Mouse (Mus musculus) layer of hippocampus, adult 2 months (tissue): Measurements from ENCODE around the gene Gm8068. TPM values are rescaled to one million over a fixed set of nuclear protein-coding genes. Genes with fewer than 3 reads are reported as not detected.
"Not testable (repeated sequence)": the region's sequence is repeated elsewhere in the genome, so short reads cannot be mapped to it uniquely, and the experiment has no call there.

Experiments
- DNase-seq, 2 experiments: peaks; one replicate each; pipeline ENCODE4 v3.0.0; 2022; ENCODE audit warnings: low spot score in 2 of 2
- H3K27ac ChIP-seq: fragments of 200-600 bp; 2 replicates; pipeline ENCODE4 v1.8.1; 2022
- H3K4me3 ChIP-seq: fragments of 200-600 bp; 2 replicates; pipeline ENCODE4 v1.8.1; 2022; ENCODE audit warnings: mild to moderate bottlenecking
- long read RNA-seq, 2 experiments: library from polyadenylated mRNA; stranded (forward); transcript quantifications; one replicate each; pipeline ENCODE4 v2.0.0; 2021; ENCODE audit warnings: borderline mapping rate in 2 of 2
- total RNA-seq, 2 experiments: library from RNA; stranded (reverse); gene quantifications; 2 replicates each; pipeline ENCODE4 v1.2.3; 2021

The Gm8068 gene
- total RNA-seq, result not detected
- long read RNA-seq, experiment 1, result 0 reads
- long read RNA-seq, experiment 2, result 0 reads

DNA sequence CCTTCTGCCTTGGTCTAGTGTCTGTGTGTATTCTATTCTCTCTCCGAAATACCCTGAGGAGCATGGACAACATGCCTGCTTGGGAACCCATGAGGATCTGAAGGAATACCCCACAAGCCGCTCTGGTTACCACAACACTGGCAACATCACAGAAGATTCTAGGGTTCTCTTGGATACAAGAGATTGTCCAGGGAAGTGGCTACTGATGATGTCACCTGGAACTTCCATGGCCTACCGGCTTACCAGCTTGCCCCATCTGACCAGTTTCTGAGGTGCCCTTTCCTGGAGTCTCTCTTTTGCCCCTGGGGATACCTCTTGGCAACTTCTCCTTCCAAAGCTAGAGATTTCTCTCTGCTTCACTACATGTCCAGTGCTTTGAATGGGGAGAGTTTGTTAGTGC lies at the start of gene Gm8068:
Gm8068 (minus strand) TSS at position 101 of the 400 bp plus-strand sequence.
- DNase-seq, H3K4me3 ChIP-seq, H3K27ac ChIP-seq: not testable (repeated sequence)

DNA sequence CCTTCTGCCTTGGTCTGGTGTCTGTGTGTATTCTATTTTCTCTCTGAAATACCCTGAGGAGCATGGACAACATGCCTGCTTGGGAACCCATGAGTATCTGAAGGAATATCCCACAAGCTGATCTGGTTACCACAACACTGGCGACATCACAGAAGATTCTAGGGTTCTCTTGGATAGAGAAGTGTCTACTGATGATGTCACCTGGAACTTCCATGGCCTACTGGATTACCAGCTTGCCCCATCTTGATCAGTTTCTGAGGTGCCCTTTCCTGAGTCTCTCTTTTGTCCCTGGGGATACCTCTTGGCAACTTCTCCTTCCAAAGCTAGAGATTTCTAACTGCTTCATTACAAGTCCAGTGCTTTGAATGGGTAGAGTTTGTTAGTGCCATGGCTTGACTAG lies 48.8 kb upstream of the Gm8068 start, which contains the start of gene Gm7929:
Gm7929 (minus strand) TSS at position 101 of the 400 bp plus-strand sequence.
- H3K27ac ChIP-seq, H3K4me3 ChIP-seq, DNase-seq: not testable (repeated sequence)

DNA sequence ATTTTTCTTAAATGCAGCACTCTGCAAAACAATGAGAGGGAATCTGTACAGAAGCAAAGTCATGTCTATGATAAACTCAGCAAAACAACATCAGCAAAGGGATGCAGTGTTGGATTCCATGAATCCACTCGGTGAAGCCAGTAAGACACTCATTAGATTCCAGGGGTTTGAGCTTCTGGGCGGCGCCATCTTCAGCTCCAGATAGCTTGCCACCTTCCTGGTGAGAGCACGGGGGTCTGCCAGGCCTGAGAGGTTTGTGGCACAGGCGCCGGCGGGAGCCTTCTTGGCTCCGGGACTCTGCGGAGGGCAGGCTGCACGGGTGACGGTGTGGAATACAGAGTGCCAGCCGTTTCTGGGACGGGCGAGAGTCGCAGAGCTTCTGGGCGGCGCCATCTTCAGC lies 21.8 kb upstream of the Gm8068 start:
- not testable (repeated sequence) for DNase-seq

DNA sequence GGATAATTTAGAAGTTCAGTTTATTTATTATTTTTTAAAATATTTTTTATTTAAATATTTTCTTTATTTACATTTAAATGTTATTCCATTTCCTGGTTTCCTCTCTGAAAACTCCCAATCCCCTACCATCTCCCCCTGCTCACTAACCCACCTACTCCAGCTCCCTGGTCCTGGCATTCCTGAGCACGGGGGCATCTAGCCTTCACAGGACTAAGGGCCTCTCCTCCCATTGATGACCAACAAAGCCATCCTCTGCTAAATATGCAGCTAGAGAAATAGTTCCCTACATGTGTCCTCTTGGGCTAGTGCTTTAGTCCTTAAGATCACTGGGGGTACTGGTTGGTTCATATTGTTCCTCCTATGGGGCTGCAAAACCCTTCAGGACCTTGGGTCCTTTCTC lies 15.5 kb upstream of the Gm8068 start:
- H3K27ac ChIP-seq, H3K4me3 ChIP-seq: not testable (repeated sequence)

More for the DNA sequence above, 21.8 kb upstream of the Gm8068 start:
- not testable (repeated sequence) for H3K4me3 ChIP-seq, H3K27ac ChIP-seq

DNA sequence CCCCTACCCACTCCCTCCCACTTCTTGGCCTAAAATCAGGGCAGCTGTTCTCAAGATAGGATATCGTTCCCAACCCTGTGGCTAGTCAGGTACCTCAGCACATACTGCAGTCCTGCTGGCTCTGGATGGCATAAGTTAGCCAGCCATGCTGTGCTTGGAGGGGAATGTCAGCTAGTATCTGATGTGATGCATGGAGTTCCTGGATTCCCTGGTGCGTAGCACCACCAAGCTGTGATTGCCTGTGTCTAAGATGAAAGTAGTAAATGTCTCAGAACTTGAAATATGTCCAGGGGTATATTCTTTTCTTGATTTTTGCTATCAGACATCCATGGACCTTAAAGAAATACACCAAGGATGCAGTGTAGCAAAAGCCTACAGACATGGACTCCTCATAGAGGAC lies 53.5 kb downstream of the Gm8068 start:
- not testable (repeated sequence) for H3K4me3 ChIP-seq, DNase-seq, H3K27ac ChIP-seq

More for the DNA sequence above, 15.5 kb upstream of the Gm8068 start:
- not testable (repeated sequence) for DNase-seq

Other genes with a start within 250 kb of the Gm8068 start
- gene Gm7954, start 248.4 kb downstream of the Gm8068 start, total RNA-seq, result not detected
- gene Gm3486, start 212.4 kb downstream of the Gm8068 start, total RNA-seq, result 1 to 10 TPM in 1 of 2 experiments, not detected in 1; 1.8 TPM
- gene Gm7970, start 146.3 kb downstream of the Gm8068 start, total RNA-seq, result not detected
- 1 to 10 TPM in 1 of 2 experiments, not detected in 1; 1.4 TPM for gene 1700049E17Rik2, start 128.7 kb downstream of the Gm8068 start, total RNA-seq
- gene Gm3072, start 77.3 kb downstream of the Gm8068 start, total RNA-seq, result not detected
- under 1 TPM in 1 of 2 experiments, not detected in 1; 1.00 TPM for gene Gm3676, start 55.4 kb downstream of the Gm8068 start, total RNA-seq
- not detected for gene Gm7929, start 48.7 kb upstream of the Gm8068 start, total RNA-seq
- gene Gm47189, start 70.6 kb upstream of the Gm8068 start, total RNA-seq, result not detected
- not detected for gene Gm7980, start 205.4 kb upstream of the Gm8068 start, total RNA-seq
- not detected for gene 1700049E17Rik1, start 223.1 kb upstream of the Gm8068 start, total RNA-seq
- gene 1700024B05Rik, start 242.1 kb upstream of the Gm8068 start, total RNA-seq, result not detected